Mouse (Mus musculus): Measurements from ENCODE around the gene Fbp2. TPM values are rescaled to one million over a fixed set of nuclear protein-coding genes. Genes with fewer than 3 reads are reported as not detected.
A peak's percentile ranks its signal among the peaks of the same experiment; 100 is the strongest.
"Not testable (repeated sequence)": the region's sequence is repeated elsewhere in the genome, so short reads cannot be mapped to it uniquely, and the experiment has no call there.

Fbp2 gene
- polyA plus RNA-seq, 1 experiment from 2014 or later, result 0.38 TPM

GRCm38 (mm10) chr13:62856305-62856675 lies 1.9 kb downstream of the Fbp2 start:
- H3K27me3 ChIP-seq (ENCODE audit: low read depth, poor library complexity, severe bottlenecking), result no peaks in the 10 kb centered on the region
- H3K27ac ChIP-seq, result peak overlapping the region; percentile 84
- H3K9me3 ChIP-seq (replicated peaks), result no peaks in the 10 kb centered on the region
- H3K36me3 ChIP-seq, result no peaks in the 10 kb centered on the region
- H3K4me1 ChIP-seq, result peaks cover 11% of the 10 kb centered on the region
- peak; percentile 89 for DNase-seq (ENCODE audit: low spot score)
- 7% methylated on average over 5 of the region's 5 CpGs for WGBS
- peak overlapping the region; percentile 39 for H3K4me3 ChIP-seq

- WGBS, result 32% methylated on average over 25 of the region's 25 CpGs
- no peaks in the 10 kb centered on the region for H3K27me3 ChIP-seq (ENCODE audit: low read depth, poor library complexity, severe bottlenecking)
- peak overlapping the region; percentile 39 for H3K4me3 ChIP-seq
- peak overlapping the region; percentile 84 for H3K27ac ChIP-seq
- no peaks in the 10 kb centered on the region for H3K9me3 ChIP-seq (replicated peaks)
- DNase-seq (ENCODE audit: low spot score), result no peak
- H3K4me1 ChIP-seq, result peaks cover 10% of the 10 kb centered on the region
- H3K36me3 ChIP-seq, result no peaks in the 10 kb centered on the region
Observed at GRCm38 (mm10) chr13:62855396-62856304, 2.6 kb downstream of the Fbp2 start.

- H3K4me3 ChIP-seq, result no peak overlapping the region
- H3K4me1 ChIP-seq, result peaks cover 10% of the 10 kb centered on the region
- H3K36me3 ChIP-seq, result no peaks in the 10 kb centered on the region
- H3K27me3 ChIP-seq (ENCODE audit: low read depth, poor library complexity, severe bottlenecking), result no peaks in the 10 kb centered on the region
- no peak overlapping the region for H3K27ac ChIP-seq
- DNase-seq (ENCODE audit: low spot score), result peak; percentile 85
- WGBS, result 16% methylated on average over 15 of the region's 15 CpGs
- H3K9me3 ChIP-seq (replicated peaks), result no peaks in the 10 kb centered on the region
Observed at GRCm38 (mm10) chr13:62854666-62855065, 3.6 kb downstream of the Fbp2 start.

- H3K27ac ChIP-seq, result no peak overlapping the region
- DNase-seq (ENCODE audit: low spot score), result no peak
- no peak overlapping the region for H3K4me3 ChIP-seq
- WGBS, result 38% methylated on average over 4 of the region's 4 CpGs
- H3K9me3 ChIP-seq (replicated peaks), result no peaks in the 10 kb centered on the region
- no peaks in the 10 kb centered on the region for H3K27me3 ChIP-seq (ENCODE audit: low read depth, poor library complexity, severe bottlenecking)
- no peaks in the 10 kb centered on the region for H3K36me3 ChIP-seq
- no peaks in the 10 kb centered on the region for H3K4me1 ChIP-seq
Observed at GRCm38 (mm10) chr13:62833341-62833740, 24.9 kb downstream of the Fbp2 start.

GRCm38 (mm10) chr13:62832239-62832638 lies 26.0 kb downstream of the Fbp2 start:
- H3K27me3 ChIP-seq (ENCODE audit: low read depth, poor library complexity, severe bottlenecking), result no peaks in the 10 kb centered on the region
- no peaks in the 10 kb centered on the region for H3K9me3 ChIP-seq (replicated peaks)
- no peak overlapping the region for H3K27ac ChIP-seq
- no peaks in the 10 kb centered on the region for H3K4me1 ChIP-seq
- H3K36me3 ChIP-seq, result no peaks in the 10 kb centered on the region
- no peak for DNase-seq (ENCODE audit: low spot score)
- H3K4me3 ChIP-seq, result no peak overlapping the region
- 81% methylated on average over 2 of the region's 2 CpGs for WGBS

- not testable (repeated sequence) for H3K27ac ChIP-seq; H3K9me3 ChIP-seq (replicated peaks); H3K4me3 ChIP-seq; DNase-seq (ENCODE audit: low spot score); H3K4me1 ChIP-seq; H3K36me3 ChIP-seq; H3K27me3 ChIP-seq (ENCODE audit: low read depth, poor library complexity, severe bottlenecking)
- WGBS, result 85% methylated on average over 3 of the region's 3 CpGs
Observed at GRCm38 (mm10) chr13:62815705-62816104, 42.5 kb downstream of the Fbp2 start.

- Histone ChIP-seq H3K27ac (no peak overlapping the region), H3K36me3 (no peaks in the 10 kb centered on the region), H3K4me1 (no peaks in the 10 kb centered on the region), H3K27me3 (ENCODE audit: low read depth, poor library complexity, severe bottlenecking) (peaks cover 6% of the 10 kb centered on the region; the same call in 1 of the 2 replicates), H3K4me3 (peak overlapping the region; percentile 47), H3K9me3 (replicated peaks) (no peaks in the 10 kb centered on the region)
- peak; percentile 36 for DNase-seq (ENCODE audit: low spot score)
- 10% methylated on average over 29 of the region's 32 CpGs for WGBS
Observed at GRCm38 (mm10) chr13:62812713-62813112, 45.5 kb downstream of the Fbp2 start.

- not testable (repeated sequence) for DNase-seq (ENCODE audit: low spot score); H3K27me3 ChIP-seq (ENCODE audit: low read depth, poor library complexity, severe bottlenecking); H3K4me3 ChIP-seq; H3K36me3 ChIP-seq; H3K4me1 ChIP-seq; H3K9me3 ChIP-seq (replicated peaks); H3K27ac ChIP-seq
- 91% methylated on average over 6 of the region's 6 CpGs for WGBS
Observed at GRCm38 (mm10) chr13:62807981-62808380, 50.2 kb downstream of the Fbp2 start.

Other genes starting within 250 kb of the Fbp2 start
- 12.6 and 18.5 TPM in 2 replicates for gene 6720489N17Rik, start 234.2 kb downstream of the Fbp2 start, polyA plus RNA-seq (2016; fragmentation: Nextera tagmentation; extraction: Ambion mirVana)
- 24.7 and 30.5 TPM in 2 replicates for gene Platr25, start 97.7 kb downstream of the Fbp2 start, polyA plus RNA-seq (2016; fragmentation: Nextera tagmentation; extraction: Ambion mirVana)
- gene Gm5141, start 72.6 kb downstream of the Fbp2 start, polyA plus RNA-seq (2016; fragmentation: Nextera tagmentation; extraction: Ambion mirVana), result 9.8 and 11.7 TPM in 2 replicates
- not detected in 2 replicates for gene Fbp1, start 29.9 kb upstream of the Fbp2 start, polyA plus RNA-seq (2016; fragmentation: Nextera tagmentation; extraction: Ambion mirVana)
- 107 and 122 TPM in 2 replicates for gene 2010111I01Rik, start 106.5 kb upstream of the Fbp2 start, polyA plus RNA-seq (2016; fragmentation: Nextera tagmentation; extraction: Ambion mirVana)